Mouse (Mus musculus): ENCODE data around the gene Hdgf. TPM values are rescaled to one million over a fixed set of nuclear protein-coding genes. Genes with fewer than 3 reads are reported as not detected.
"Not testable (repeated sequence)": the region's sequence is repeated elsewhere in the genome, so short reads cannot be mapped to it uniquely, and the experiment has no call there.

Hdgf gene
- 100 to 1,000 TPM; 109 to 118 (median 117) TPM for total RNA-seq (2022)

- DNase-seq (ENCODE audit: low spot score) = peak; percentile 92
These were observed at the start of gene Hdgf for GRCm38 (mm10) chr3:87905880-87906485. Hdgf (plus strand) TSS chr3:87906321.

DNA sequence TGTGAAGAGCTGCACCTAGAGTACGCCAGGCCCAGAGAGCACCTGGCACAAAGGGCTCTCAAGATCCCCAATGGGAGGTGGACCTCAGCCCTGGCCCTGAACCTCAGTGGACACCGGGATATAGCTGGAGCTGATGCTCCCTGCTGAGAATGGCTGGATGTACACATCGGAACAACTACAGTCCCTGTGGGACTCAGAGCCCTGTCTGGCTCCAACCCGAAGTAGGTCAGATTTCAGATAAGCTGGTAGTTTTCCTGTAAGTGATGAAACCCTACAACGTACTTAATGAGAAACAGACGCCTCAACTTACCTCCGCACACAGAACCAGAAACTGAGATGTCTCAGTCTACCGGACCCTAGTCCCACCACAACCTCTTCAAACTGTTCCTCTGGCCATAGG, 48.5 kb upstream of the Hdgf start:
- no peak for DNase-seq (ENCODE audit: low spot score)

GRCm38 (mm10) chr3:87859813-87860212, 46.3 kb upstream of the Hdgf start:
- DNase-seq (ENCODE audit: low spot score) = peak; percentile 66

DNA sequence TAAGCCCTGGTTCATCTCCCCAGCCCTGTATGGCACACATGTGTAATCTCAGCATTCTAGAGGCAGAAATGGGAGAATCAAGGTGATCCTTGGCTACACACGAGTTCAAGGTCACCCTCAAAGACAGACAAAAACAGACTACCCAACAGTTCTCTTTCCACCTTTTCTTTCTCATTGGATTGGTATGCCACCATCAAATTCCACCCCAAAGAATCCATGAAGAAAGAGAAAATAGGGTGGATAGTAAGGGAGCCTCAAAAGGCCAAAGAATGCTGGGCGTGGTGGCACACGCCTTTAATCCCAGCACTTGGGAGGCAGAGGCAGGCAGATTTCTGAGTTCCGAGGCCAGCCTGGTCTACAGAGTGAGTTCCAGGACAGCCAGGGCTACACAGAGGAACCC, 42.0 kb upstream of the Hdgf start:
- DNase-seq (ENCODE audit: low spot score) = not testable (repeated sequence)

GRCm38 (mm10) chr3:87877730-87878129, 28.4 kb upstream of the Hdgf start:
- no peak for DNase-seq (ENCODE audit: low spot score)

GRCm38 (mm10) chr3:87884291-87884690, 21.8 kb upstream of the Hdgf start:
- no peak for DNase-seq (ENCODE audit: low spot score)

DNA sequence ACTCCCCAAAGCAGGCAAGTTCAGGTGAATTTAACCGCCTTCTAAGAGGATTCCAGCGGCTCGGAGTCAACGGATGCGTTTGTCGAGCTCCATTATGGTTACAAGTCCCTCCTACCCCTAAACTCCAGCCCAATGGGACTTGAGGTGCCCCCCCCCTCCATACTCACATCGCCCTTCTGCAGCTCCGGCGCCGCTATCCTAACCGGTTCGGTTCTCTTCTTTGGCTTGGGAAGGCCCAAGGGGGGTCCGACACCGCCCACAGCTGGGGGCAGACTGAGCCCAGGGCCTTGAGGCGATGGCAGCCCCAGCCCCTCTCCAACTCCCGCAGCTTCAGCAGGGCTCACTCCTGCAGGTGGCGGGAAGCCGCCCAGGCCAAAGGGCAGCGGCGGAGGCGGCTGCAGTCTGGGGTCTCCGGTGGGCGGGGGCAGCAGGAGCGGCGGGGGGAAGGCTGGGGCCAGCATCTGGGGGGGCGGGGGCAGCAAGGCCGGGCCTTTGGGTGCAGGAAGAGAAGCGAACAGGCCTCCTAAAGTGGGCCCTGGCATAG, 21.3 kb upstream of the Hdgf start:
- DNase-seq (ENCODE audit: low spot score) = no peak

DNA sequence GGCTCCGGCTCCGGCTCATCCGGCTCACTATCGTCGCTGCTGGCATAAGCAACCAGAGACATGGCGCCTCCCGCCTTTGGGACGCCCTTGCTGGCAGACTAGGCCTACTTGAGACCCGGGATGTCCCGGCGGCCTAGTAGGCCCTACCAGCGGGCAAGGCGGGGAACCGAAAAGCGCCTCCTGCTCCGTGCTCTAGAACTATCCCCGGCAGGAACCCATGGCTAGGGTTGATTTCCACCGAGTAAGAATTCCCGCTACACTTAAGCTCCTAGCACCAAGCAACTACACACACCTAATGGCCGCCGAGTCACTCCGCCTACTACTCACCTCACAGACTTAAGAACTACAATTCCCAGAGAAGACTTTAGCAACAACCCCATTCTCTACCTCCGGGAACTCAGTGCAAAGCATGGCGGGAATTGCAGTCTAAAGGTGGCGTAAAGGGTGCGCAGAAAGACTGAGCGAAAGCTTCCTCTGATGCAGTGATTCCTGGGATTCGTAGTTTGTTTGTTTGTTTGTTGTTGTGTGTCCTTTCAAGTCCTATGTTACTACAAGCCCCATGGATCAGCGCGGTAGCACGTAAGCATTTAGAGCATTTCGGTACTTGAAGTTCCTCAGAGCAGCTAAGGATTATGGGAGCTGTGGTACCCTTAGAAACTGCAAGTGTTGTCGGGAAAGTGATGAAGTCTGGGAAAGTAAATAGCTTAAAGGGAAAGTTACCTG, 20.7 kb upstream of the Hdgf start, which contains the start of gene Prcc:
Gene Prcc (minus strand): TSS at position 328 of the 723 bp plus-strand sequence.
- peak; percentile 99 for DNase-seq (ENCODE audit: low spot score)

GRCm38 (mm10) chr3:87886004-87886365, 20.1 kb upstream of the Hdgf start:
- no peak for DNase-seq (ENCODE audit: low spot score)

DNA sequence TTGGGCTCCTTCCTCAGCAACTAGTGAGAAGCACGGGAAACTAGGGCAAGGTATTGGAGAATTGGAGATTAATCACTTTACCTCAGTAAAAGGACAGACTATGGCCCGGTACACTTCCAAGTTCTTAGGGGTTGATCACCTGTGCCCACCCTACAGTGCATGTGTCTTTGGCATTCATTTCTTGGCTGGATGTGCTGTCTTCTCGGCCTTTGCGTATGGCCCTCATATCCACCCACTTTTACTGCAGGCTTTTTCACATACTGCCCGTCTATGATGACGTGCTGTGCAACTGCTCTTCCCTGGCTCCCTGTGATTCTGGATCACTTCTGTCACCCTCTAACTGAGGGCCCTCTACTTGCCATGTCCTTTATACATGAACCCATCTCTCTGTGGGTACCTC, 19.7 kb upstream of the Hdgf start:
- no peak for DNase-seq (ENCODE audit: low spot score)

DNA sequence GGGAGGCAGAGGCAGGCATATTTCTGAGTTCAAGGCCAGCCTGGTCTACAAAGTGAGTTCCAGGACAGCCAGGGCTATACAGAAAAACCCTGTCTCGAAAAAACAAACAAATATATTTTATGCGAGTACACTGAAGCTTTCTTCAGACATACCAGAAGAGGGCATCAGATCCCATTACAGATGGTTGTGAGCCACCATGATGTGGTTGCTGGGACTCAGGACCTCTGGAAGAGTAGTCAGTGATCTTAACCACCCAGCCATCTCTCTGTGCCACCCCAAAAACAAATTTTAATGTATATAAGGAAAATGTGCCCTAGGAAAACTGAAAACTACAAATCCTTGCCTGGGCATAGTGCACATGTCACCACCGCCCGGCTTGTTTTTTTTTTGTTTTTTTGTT, 18.7 kb upstream of the Hdgf start:
- not testable (repeated sequence) for DNase-seq (ENCODE audit: low spot score)

DNA sequence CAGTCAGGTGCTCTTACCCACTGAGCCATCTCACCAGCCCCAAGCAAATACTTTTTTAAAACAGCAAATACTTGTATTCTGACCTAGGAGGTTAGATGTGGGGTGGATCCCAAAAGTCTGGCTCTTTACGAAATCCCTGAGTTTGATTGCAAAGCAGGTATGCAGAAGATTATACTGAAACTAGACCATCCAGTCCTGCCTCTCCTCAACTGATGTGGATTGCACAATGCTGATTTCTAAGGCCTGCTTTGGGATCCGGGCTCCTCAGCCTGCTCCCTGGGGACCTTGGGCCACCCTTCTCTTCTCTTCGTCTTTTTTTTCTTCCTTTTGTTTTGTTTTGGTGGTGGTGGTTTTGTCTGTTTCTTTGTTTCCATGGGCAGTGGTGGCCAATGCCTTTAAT, 14.6 kb upstream of the Hdgf start:
- no peak for DNase-seq (ENCODE audit: low spot score)

DNA sequence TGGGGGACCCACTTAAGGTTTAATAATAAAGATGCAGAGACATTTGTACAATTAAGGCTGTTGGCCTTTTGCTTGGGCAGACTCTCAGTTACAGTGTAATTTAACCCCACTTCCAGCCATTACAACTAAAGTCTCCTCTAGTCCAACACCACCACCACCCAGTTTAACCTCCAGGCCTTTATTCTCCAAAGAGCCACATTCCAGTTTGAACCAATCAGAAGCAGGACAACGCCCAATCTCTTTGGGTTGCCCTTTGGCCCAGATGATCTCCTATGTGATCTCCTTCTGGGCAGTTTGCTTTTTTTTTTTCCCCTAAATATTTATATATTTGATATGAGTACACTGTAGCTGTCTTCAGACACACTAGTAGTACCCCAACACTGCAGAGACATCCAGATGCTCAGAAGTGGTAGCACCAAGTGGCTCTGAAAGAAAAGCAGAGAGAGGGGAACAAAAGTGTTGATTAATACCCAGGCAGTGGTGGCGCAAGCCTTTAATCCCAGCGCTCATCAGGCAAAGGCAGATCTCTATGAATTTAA, 12.7 kb upstream of the Hdgf start:
- no peak for DNase-seq (ENCODE audit: low spot score)

DNA sequence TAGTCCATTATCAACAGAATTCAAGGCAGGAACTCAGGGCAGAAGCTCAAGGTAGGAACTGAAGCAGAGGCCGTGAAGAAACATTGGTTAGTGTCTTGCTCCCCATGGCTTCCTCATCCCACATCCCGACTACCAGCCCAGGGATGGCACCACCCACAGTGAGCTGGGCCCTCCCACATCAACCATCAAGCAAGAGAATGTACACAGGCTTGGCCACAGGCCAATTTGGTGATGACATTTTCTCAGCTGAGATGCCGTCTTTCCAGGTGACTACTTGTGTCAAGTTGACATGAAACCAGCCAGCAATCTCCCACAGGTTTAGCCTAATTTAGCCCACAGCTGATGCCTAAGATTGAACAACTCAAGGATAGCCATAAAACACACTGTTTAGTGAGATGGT, 6.9 kb upstream of the Hdgf start:
- DNase-seq (ENCODE audit: low spot score) = no peak

DNA sequence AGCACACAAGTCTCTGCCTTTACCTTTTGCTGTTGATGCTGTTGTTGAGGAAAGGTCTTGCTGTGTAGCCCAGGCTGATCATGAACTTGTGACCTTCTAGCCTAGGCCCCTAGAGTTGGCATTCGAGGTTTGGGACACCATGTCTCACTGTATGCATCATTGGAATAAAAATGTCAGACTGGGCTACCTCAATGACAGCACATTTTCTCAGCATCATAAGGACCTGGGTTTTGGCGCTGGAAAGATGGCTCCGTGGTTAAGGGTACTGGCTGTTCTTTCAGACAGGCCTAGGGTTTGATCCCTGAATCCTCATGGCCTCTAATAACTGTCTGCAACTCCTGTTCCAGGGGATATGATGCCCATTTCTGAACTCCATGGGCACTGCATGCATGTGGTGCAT, 6.3 kb upstream of the Hdgf start:
- no peak for DNase-seq (ENCODE audit: low spot score)

GRCm38 (mm10) chr3:87901036-87901624, 5.0 kb upstream of the Hdgf start:
- DNase-seq (ENCODE audit: low spot score) = no peak

DNA sequence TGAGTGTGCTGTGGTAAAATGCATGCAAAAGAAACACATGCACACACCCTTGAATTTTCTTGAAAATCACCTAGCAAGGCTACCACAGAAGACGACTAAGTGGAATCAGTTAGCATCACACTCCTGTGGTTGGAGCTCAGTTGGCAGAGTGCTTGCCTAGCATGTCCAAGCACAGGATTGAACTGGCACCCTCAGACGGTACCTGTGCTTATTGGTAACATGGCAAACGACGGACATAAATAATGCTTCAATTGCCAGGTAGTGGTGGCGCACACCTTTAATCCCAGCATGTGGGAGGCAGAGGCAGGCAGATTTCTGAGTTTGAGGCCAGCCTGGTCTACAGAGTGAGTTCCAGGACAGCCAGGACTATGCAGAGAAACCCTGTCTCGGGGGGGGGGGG, 4.2 kb upstream of the Hdgf start:
- DNase-seq (ENCODE audit: low spot score) = not testable (repeated sequence)

- DNase-seq (ENCODE audit: low spot score) = no peak
These were observed 2.3 kb upstream of the Hdgf start for GRCm38 (mm10) chr3:87903821-87904220.

DNA sequence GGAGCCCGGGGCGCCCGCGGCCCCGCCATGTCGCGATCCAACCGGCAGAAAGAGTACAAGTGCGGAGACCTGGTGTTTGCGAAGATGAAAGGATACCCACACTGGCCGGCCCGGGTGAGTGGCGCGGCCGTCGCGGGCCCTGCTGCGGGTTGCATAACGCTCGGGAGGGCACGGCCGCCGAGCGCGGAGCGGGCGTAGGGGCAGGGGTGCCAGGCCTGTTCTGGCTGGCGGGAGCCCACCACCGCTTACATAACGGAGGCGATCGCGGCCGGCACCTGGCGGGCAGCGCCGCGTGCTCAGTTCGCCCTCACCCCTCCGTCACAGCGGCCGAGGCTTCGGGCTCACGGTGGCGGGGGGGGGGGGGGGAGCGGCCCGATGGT, 470 bp downstream of the Hdgf start:
- DNase-seq (ENCODE audit: low spot score) = peak; percentile 50

GRCm38 (mm10) chr3:87906981-87907857, 1.1 kb downstream of the Hdgf start:
- DNase-seq (ENCODE audit: low spot score) = no peak

GRCm38 (mm10) chr3:87907906-87908305, 1.8 kb downstream of the Hdgf start:
- DNase-seq (ENCODE audit: low spot score) = no peak

DNA sequence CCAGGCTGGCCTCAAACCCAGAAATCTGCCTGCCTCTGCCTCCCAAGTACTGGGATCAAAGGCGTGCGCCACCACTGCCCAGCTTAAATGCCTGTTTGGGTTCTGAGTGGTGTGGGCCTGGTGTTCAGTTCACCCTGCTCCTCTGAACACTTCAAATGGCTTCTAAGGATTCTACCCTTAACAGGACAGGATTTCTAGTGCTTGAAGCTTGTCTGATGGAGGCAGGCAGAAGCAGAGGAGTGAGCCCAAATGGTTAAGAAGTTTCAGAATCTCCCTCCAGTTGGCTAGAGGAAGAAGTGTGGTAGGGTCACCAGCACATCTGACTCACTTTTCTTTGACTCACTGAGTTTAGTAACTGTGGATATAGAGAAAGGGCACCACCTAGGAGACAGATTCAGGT, 3.3 kb downstream of the Hdgf start:
- DNase-seq (ENCODE audit: low spot score) = no peak

All from heart, adult 8-10 months (tissue).